Mouse (Mus musculus) kidney, adult 2 months (tissue): ENCODE measurements around the gene Slc35b2. TPM values are rescaled to one million over a fixed set of nuclear protein-coding genes. Genes with fewer than 3 reads are reported as not detected.
A peak's percentile ranks its signal among the peaks of the same experiment; 100 is the strongest.

ENCODE experiments used
- DNase-seq: peaks from one replicate; pipeline ENCODE4 v3.0.0; 2021
- H3K27ac ChIP-seq: fragments of 200-500 bp; 2 replicates; pipeline ENCODE4 v1.5.1; 2012; ENCODE audit warnings: low read depth, low read length, control low read depth, inconsistent platforms; ENCODE audit not compliant: insufficient read depth
- H3K27me3 ChIP-seq: fragments of 200-500 bp; replicated peaks from 2 replicates; pipeline ENCODE4 v1.6.1; 2012; ENCODE audit warnings: mild to moderate bottlenecking, moderate library complexity, low read length, inconsistent platforms; ENCODE audit not compliant: control insufficient read depth, insufficient read depth
- H3K36me3 ChIP-seq: fragments of 200-500 bp; 2 replicates; pipeline ENCODE4 v1.6.1; 2012; ENCODE audit warnings: mild to moderate bottlenecking, moderate library complexity, low read length, inconsistent platforms; ENCODE audit not compliant: control insufficient read depth, insufficient read depth
- H3K4me1 ChIP-seq: fragments of 200-500 bp; 2 replicates; pipeline ENCODE4 v1.6.1; 2011; ENCODE audit warnings: low read length; ENCODE audit not compliant: control insufficient read depth, insufficient read depth
- H3K4me3 ChIP-seq: fragments of 200-500 bp; 2 replicates; pipeline ENCODE4 v1.5.1; 2011; ENCODE audit warnings: mild to moderate bottlenecking, low read depth, low read length, control low read depth; ENCODE audit not compliant: insufficient read depth
- CTCF ChIP-seq: fragments of 200-500 bp; conservative IDR thresholded peaks from 2 replicates; pipeline ENCODE4 v1.5.1; 2011; ENCODE audit warnings: low read depth, mild to moderate bottlenecking, control low read depth, low read length, moderate library complexity, mixed read lengths; ENCODE audit not compliant: insufficient read depth, insufficient read length
- POLR2A ChIP-seq: fragments of 200-500 bp; IDR thresholded peaks from one replicate; pipeline ENCODE4 v1.6.1; 2011; ENCODE audit warnings: low read depth, low read length, control low read depth
- WGBS: fragments of 180-500 bp; shearing (Covaris S2); methylation state at CpG from one replicate; pipeline ENCODE4 v1.1.7; 2018; 5-methylcytosine and 5-hydroxymethylcytosine counted together
- polyA plus RNA-seq: library from polyadenylated mRNA; depleted of rRNA; stranded (reverse); fragments of >200 nt; gene quantifications from 2 replicates; pipeline ENCODE4 v1.2.3, GENCODE M21; 2012

The Slc35b2 gene
- polyA plus RNA-seq, 1 experiment: 75.5 TPM

DNA sequence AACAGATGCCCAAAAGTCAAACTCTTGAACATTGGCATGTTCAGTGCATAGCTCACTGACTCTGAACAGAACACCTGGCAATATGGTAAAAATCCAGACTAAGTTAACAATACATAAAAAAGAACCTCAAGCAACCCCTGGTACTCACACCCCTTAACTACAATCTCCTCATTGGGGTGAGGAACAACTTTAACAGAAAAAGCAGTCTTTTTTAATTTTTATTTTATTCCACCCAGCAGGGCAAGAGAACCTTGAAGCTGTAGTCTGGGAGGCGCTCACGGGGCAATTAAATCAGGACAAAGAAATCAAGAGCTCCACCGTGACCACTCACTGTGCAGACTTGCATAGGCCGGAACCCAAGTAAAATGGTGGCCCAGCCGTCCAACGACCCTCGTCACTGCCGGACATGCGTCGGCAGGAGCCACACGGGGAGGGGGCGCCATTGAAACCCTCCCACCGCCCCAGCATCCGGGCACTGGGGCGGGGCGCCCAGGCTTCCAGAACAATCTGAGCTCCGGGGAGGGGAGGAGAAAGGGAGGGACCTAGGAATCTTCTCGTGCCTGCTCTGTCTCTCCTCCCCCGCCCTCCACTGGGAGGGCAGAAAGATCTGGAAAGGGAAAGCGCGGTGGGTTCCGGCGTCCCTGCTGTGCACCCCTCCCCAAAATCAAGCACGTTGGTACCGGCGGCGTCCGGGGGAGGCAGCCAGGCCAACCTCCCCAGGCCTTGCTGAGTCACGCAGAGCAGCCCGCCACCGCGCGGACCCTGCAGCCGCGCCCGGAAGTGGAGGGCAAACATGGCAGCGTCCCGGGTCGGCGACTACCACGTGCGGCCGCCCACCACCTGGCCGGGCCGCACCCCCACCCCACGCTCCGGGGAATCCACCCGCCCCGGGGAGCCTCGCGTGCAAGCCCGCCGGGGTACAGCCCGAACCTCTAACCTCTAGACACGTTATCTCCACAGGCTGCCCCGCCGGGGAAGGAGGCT, 8.7 kb downstream of the Slc35b2 start:
- WGBS: under 1% methylated on average over 56 of the region's 57 CpGs

DNA sequence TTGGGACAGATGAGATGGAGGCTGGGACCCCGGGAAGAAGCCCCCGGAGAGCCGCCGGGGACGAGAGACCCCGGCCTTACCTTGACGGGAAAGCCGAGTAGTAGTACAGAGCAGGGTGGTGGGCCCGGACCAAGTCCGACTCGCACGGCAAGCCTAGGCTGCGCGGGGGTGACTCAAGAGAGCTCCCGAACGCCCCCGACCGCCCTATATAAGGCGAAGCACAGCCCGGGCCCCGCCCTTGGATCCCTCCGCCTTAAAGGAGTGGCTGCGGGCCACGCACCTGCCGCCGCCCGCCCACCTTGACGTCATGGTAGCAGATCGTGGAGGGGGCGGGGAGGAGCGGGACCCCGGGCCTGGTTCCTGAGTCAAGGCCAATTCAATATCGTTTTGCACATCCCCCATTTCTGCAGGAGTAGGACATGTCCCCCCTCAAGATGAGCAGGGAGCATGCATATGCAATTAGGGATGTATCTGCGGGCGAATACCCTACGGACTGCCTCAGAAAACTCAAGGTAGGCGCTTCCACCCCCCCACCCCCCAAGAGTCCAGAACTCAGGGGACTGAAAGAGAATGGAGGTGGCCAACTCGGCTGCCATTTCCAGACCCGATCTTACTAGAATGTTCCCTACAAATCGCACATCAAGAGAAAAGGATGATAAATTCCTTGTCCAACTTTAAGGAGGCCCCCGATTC, 9.6 kb downstream of the Slc35b2 start, which contains the start of gene Hsp90ab1:
Gene Hsp90ab1, minus strand, starts transcription at position 185 of the 693 bp plus-strand sequence.
- Histone ChIP-seq H3K27ac (peak within 1 kb of the TSS; percentile 99), H3K4me1 (peaks cover 10% of the 10 kb centered on the region; the same call in 1 of the 2 replicates), H3K36me3 (peaks cover 26% of the 10 kb centered on the region), H3K27me3 (no peaks in the 10 kb centered on the region), H3K4me3 (peak within 1 kb of the TSS; percentile 79)
- under 1% methylated on average over 41 of the region's 41 CpGs for WGBS
- TF ChIP-seq POLR2A (peak; percentile 97), CTCF (no peak)
- DNase-seq: peak; percentile 99

More for the DNA sequence above, 8.7 kb downstream of the Slc35b2 start:
- Histone ChIP-seq H3K36me3 (peaks cover 31% of the 10 kb centered on the region), H3K4me3 (peak overlapping the region; percentile 79), H3K27me3 (no peaks in the 10 kb centered on the region), H3K27ac (peak overlapping the region; percentile 99), H3K4me1 (peaks cover 10% of the 10 kb centered on the region; the same call in 1 of the 2 replicates)
- DNase-seq: peak; percentile 89
- TF ChIP-seq CTCF (no peak), POLR2A (no peak)

DNA sequence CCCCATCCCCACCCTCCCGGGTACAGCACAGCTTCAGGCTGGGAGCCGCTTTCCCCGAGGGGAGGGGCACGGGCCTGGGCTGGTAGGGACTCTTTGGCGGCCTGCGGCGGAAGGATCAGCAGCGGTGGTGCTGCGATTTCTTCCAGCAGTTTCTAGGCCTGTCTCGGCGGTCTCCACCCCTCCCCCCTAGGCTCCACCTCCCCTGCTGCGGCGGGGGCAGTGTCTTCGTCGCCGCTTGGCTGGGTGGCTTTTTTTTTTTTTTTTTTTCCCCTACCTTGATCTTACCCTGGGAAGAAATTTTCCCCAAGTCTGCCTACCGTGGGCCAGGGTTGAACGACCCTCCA, 10.1 kb downstream of the Slc35b2 start:
- peak; percentile 99 for DNase-seq
- under 1% methylated on average over 18 of the region's 18 CpGs for WGBS
- H3K27ac ChIP-seq: peak overlapping the region; percentile 98
- H3K27me3 ChIP-seq: no peaks in the 10 kb centered on the region
- H3K36me3 ChIP-seq: peaks cover 23% of the 10 kb centered on the region
- peak overlapping the region; percentile 79 for H3K4me3 ChIP-seq
- TF ChIP-seq POLR2A: no peak
- no peak for TF ChIP-seq CTCF
- peaks cover 10% of the 10 kb centered on the region; the same call in 1 of the 2 replicates for H3K4me1 ChIP-seq

DNA sequence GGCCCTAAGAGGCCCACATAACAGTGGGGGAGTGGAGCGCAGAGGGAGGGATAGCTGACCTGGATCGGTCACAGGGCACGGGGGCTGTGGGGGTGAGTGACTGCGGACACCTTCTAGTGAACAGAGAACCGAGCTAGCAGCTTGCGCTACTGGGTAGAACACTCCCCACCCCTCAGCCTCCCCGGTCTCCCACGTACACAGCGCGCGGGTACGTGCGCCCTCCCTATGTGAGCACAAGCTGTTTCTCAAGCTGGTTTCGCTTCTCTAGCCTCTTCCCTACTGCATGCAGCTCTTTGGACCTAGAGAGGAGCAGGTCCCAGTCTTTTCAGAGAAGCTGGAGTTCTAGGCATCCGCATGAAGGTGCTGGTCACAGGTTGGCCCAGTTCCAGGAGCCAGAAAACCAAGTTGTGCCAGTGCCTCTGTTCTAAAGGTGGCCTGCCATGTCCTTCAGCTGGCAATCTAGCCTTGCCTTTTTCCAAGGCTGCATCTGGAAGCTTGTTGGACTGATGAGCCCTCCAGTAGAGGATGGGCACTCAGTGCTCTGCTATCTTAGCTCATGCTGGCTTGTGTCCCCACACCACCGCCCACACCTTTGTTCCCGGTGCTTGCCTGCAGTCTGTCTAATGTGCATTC, 10.6 kb downstream of the Slc35b2 start:
- Histone ChIP-seq H3K4me1 (peaks cover 10% of the 10 kb centered on the region; the same call in 1 of the 2 replicates), H3K4me3 (peak overlapping the region; percentile 79), H3K36me3 (peaks cover 20% of the 10 kb centered on the region), H3K27ac (peak overlapping the region; percentile 98), H3K27me3 (no peaks in the 10 kb centered on the region)
- 3% methylated on average over 17 of the region's 17 CpGs for WGBS
- TF ChIP-seq CTCF (no peak), POLR2A (peak; percentile 44)
- peak; percentile 78 for DNase-seq

DNA sequence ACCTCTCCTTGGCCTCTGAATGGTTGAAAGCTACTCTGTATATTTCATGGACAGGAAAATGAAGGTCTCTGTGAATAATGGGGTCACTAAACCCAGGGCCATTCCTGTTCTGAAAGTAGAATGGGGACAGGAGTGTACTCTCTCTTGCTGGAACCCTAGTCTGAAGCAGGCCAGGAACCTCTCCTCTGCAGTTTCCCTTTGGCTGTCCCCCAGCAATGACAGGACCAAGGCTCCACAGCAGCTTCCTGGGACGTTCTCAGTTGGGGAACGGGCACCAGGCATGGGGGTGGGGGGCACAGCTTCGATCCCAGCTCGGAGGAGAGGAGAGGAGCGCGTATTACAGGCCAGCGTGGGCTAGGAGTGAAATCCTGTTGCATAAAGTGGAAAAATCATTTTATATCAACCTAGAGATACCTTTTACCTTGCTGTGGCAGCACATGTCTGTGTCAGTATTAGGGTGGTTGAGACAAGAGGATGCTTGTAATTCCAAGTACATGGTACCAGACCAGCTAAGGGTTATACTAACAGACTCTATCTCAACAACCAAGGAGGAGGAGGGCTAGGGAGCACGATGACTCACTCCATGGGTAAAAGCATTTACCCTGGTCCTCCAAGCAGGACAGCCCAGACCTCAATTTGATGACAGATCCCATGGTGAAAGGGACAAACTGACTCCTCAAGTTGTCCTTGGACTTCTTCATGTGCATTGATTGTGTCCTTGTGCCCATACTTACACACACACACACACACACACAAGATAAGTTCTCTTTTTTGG, 11.6 kb downstream of the Slc35b2 start:
- WGBS: 94% methylated on average over 8 of the region's 8 CpGs
- H3K36me3 ChIP-seq: peaks cover 10% of the 10 kb centered on the region
- 0 out of 2 replicates have a peak overlapping the region, but pooled peaks have one; percentile 98 for H3K27ac ChIP-seq
- TF ChIP-seq POLR2A (no peak), CTCF (no peak)
- H3K27me3 ChIP-seq: no peaks in the 10 kb centered on the region
- DNase-seq: no peak
- peaks cover 10% of the 10 kb centered on the region; the same call in 1 of the 2 replicates for H3K4me1 ChIP-seq
- no peak overlapping the region for H3K4me3 ChIP-seq

DNA sequence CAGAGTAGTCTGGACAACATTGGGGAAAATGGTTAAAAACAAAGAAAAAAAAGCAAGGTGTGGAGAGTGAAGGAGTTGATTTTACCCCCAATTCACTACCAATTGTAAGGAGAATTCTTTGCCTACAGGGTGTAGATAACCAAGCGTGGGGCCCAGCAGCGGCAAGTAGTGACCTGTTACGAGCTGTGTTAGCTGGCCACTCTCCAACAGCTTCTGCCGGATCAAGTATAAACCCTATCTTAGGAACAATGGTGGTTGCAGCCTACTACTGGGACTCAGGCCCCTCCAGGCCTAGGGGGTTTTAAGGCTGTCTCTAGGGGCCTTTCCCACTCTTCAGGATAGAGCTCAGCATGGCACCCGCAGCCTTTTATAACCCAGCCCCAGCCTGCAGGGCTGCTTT, 14.6 kb downstream of the Slc35b2 start:
- no peaks in the 10 kb centered on the region for H3K27me3 ChIP-seq
- TF ChIP-seq POLR2A: no peak
- no peak for TF ChIP-seq CTCF
- no peak for DNase-seq
- 48% methylated on average over 5 of the region's 5 CpGs for WGBS
- H3K36me3 ChIP-seq: no peaks in the 10 kb centered on the region
- H3K4me3 ChIP-seq: no peak overlapping the region
- H3K4me1 ChIP-seq: peaks cover 12% of the 10 kb centered on the region; the same call in 1 of the 2 replicates
- peak overlapping the region; percentile 32; the same call in 1 of the 2 replicates for H3K27ac ChIP-seq
